Mouse (Mus musculus) urinary bladder, adult 18-20 months (tissue): ENCODE data around the gene Pik3r6.

ENCODE experiments used
- DNase-seq, 2 experiments: peaks; one replicate each; pipeline ENCODE4 v3.0.0; 2022; ENCODE audit warnings: low spot score in 2 of 2, mixed read lengths in 2 of 2

Gene Pik3r6

GRCm38 (mm10) chr11:68487720-68488119 lies 15.1 kb upstream of the Pik3r6 start:
- no peak for DNase-seq

- DNase-seq: no peak
Measured at GRCm38 (mm10) chr11:68488256-68488824, 14.5 kb upstream of the Pik3r6 start.

- no peak for DNase-seq
Measured at GRCm38 (mm10) chr11:68489236-68489635, 13.6 kb upstream of the Pik3r6 start.

- no peak for DNase-seq
Measured at GRCm38 (mm10) chr11:68492592-68492991, 10.2 kb upstream of the Pik3r6 start.

- DNase-seq: no peak
Measured at GRCm38 (mm10) chr11:68493760-68494159, 9.1 kb upstream of the Pik3r6 start.

- DNase-seq: no peak
Measured at GRCm38 (mm10) chr11:68497081-68497480, 5.7 kb upstream of the Pik3r6 start.

GRCm38 (mm10) chr11:68498517-68498916 lies 4.3 kb upstream of the Pik3r6 start:
- DNase-seq: no peak

GRCm38 (mm10) chr11:68498999-68499699 lies 3.7 kb upstream of the Pik3r6 start:
- no peak for DNase-seq

- no peak for DNase-seq
Measured at GRCm38 (mm10) chr11:68500949-68501350, 1.9 kb upstream of the Pik3r6 start.

GRCm38 (mm10) chr11:68502408-68502807 lies 411 bp upstream of the Pik3r6 start:
- DNase-seq: no peak

GRCm38 (mm10) chr11:68504913-68505312 lies 2.1 kb downstream of the Pik3r6 start:
- DNase-seq: no peak

GRCm38 (mm10) chr11:68507246-68507645 lies 4.4 kb downstream of the Pik3r6 start:
- no peak for DNase-seq

- no peak for DNase-seq
Measured at GRCm38 (mm10) chr11:68508619-68509018, 5.8 kb downstream of the Pik3r6 start.

- no peak for DNase-seq
Measured at GRCm38 (mm10) chr11:68509194-68509593, 6.4 kb downstream of the Pik3r6 start.

GRCm38 (mm10) chr11:68513969-68514368 lies 11.2 kb downstream of the Pik3r6 start:
- DNase-seq: no peak

GRCm38 (mm10) chr11:68519362-68519761 lies 16.5 kb downstream of the Pik3r6 start:
- no peak for DNase-seq

GRCm38 (mm10) chr11:68519815-68520214 lies 17.0 kb downstream of the Pik3r6 start:
- DNase-seq: no peak

- no peak for DNase-seq
Measured at GRCm38 (mm10) chr11:68520439-68520838, 17.6 kb downstream of the Pik3r6 start.

- no peak for DNase-seq
Measured at GRCm38 (mm10) chr11:68521352-68521751, 18.5 kb downstream of the Pik3r6 start.

GRCm38 (mm10) chr11:68526441-68526840 lies 23.6 kb downstream of the Pik3r6 start:
- DNase-seq: no peak

GRCm38 (mm10) chr11:68531066-68531806 lies 28.4 kb downstream of the Pik3r6 start:
- peak; percentile 22 to 28 for DNase-seq

GRCm38 (mm10) chr11:68531941-68532535 lies 29.2 kb downstream of the Pik3r6 start:
- DNase-seq: no peak
